Mouse (Mus musculus) ES-Bruce4 (cell line): Measurements from ENCODE around the gene Sh3bgr. TPM values are rescaled to one million over a fixed set of nuclear protein-coding genes. Genes with fewer than 3 reads are reported as not detected.

Experiments used
- H3K27ac ChIP-seq: 2 replicates; pipeline ENCODE4 v1.5.1; 2012; ENCODE audit warnings: low read length, inconsistent platforms; ENCODE audit not compliant: insufficient read depth
- H3K27me3 ChIP-seq: 2 replicates; pipeline ENCODE4 v1.6.1; 2012; ENCODE audit warnings: mild to moderate bottlenecking, low read length, inconsistent platforms; ENCODE audit not compliant: control insufficient read depth, poor library complexity, insufficient read depth, severe bottlenecking
- H3K36me3 ChIP-seq: 2 replicates; pipeline ENCODE4 v1.6.1; 2012; ENCODE audit warnings: inconsistent platforms, mild to moderate bottlenecking, low read length, moderate library complexity; ENCODE audit not compliant: control insufficient read depth, poor library complexity, insufficient read depth, severe bottlenecking
- H3K4me1 ChIP-seq: one replicate; pipeline ENCODE4 v1.8.1; 2011; ENCODE audit warnings: low read length; ENCODE audit not compliant: control insufficient read depth, insufficient read depth
- H3K4me3 ChIP-seq: 2 replicates; pipeline ENCODE4 v1.5.1; 2011; ENCODE audit warnings: low read depth, mild to moderate bottlenecking, low read length
- H3K9ac ChIP-seq: 2 replicates; pipeline ENCODE4 v1.6.1; 2012; ENCODE audit warnings: low read depth, mild to moderate bottlenecking, inconsistent platforms; ENCODE audit not compliant: poor library complexity, severe bottlenecking
- H3K9me3 ChIP-seq: replicated peaks from 2 replicates; pipeline ENCODE4 v1.6.1; 2012; ENCODE audit warnings: mild to moderate bottlenecking, low read length, inconsistent platforms; ENCODE audit not compliant: control insufficient read depth, poor library complexity, insufficient read depth, severe bottlenecking
- CTCF ChIP-seq: IDR thresholded peaks from one replicate; pipeline ENCODE4 v1.8.1; 2011; ENCODE audit warnings: low read depth, low read length
- EP300 ChIP-seq: IDR thresholded peaks from 2 replicates; pipeline ENCODE4 v1.6.1; 2011; ENCODE audit warnings: low read depth, low read length; ENCODE audit not compliant: insufficient read depth
- POLR2A ChIP-seq: IDR thresholded peaks from one replicate; pipeline ENCODE4 v1.8.1; 2011; ENCODE audit warnings: low read length; ENCODE audit not compliant: insufficient read depth
- polyA plus RNA-seq: library from polyadenylated mRNA; stranded (reverse); fragments of >200 nt; gene quantifications from 2 replicates; pipeline ENCODE4 v1.2.4, GENCODE M21; 2011; ENCODE audit warnings: low read depth; ENCODE audit not compliant: missing spikeins, insufficient read depth, insufficient read length

The Sh3bgr gene
- polyA plus RNA-seq, 1 experiment = 1.6 TPM

- Histone ChIP-seq H3K9me3 (no peaks in the 10 kb centered on the region), H3K27me3 (no peaks in the 10 kb centered on the region), H3K4me1 (no peaks in the 10 kb centered on the region), H3K36me3 (peaks cover 2% of the 10 kb centered on the region; the same call in 1 of the 2 replicates), H3K4me3 (peak overlapping the region; percentile 65), H3K27ac (no peak overlapping the region), H3K9ac (peak overlapping the region; percentile 86)
- TF ChIP-seq CTCF (no peak), EP300 (no peak), POLR2A (no peak)
Measured at GRCm38 (mm10) chr16:96158511-96159080, 41.7 kb upstream of the Sh3bgr start.

- TF ChIP-seq POLR2A (no peak), CTCF (no peak), EP300 (no peak)
- no peaks in the 10 kb centered on the region for H3K27me3 ChIP-seq
- H3K36me3 ChIP-seq = no peaks in the 10 kb centered on the region
- peak overlapping the region; percentile 86 for H3K9ac ChIP-seq
- H3K4me3 ChIP-seq = peak overlapping the region; percentile 65
- no peaks in the 10 kb centered on the region for H3K9me3 ChIP-seq
- H3K4me1 ChIP-seq = no peaks in the 10 kb centered on the region
- H3K27ac ChIP-seq = no peak overlapping the region
Measured at GRCm38 (mm10) chr16:96159091-96159731, 41.0 kb upstream of the Sh3bgr start.

GRCm38 (mm10) chr16:96159794-96160346, 40.4 kb upstream of the Sh3bgr start:
- no peaks in the 10 kb centered on the region for H3K4me1 ChIP-seq
- H3K27me3 ChIP-seq = no peaks in the 10 kb centered on the region
- H3K9me3 ChIP-seq = no peaks in the 10 kb centered on the region
- H3K9ac ChIP-seq = peak overlapping the region; percentile 86
- no peak for TF ChIP-seq CTCF
- no peak for TF ChIP-seq EP300
- no peak for TF ChIP-seq POLR2A
- no peak overlapping the region for H3K27ac ChIP-seq
- H3K36me3 ChIP-seq = no peaks in the 10 kb centered on the region
- H3K4me3 ChIP-seq = peak overlapping the region; percentile 65

GRCm38 (mm10) chr16:96160927-96161326, 39.3 kb upstream of the Sh3bgr start:
- Histone ChIP-seq H3K4me1 (no peaks in the 10 kb centered on the region), H3K9me3 (no peaks in the 10 kb centered on the region), H3K9ac (no peak overlapping the region), H3K27me3 (no peaks in the 10 kb centered on the region), H3K27ac (no peak overlapping the region), H3K4me3 (no peak overlapping the region), H3K36me3 (no peaks in the 10 kb centered on the region)
- TF ChIP-seq EP300 (no peak), POLR2A (no peak), CTCF (no peak)

- TF ChIP-seq POLR2A (no peak), EP300 (no peak), CTCF (no peak)
- H3K4me3 ChIP-seq = no peak overlapping the region
- H3K27me3 ChIP-seq = no peaks in the 10 kb centered on the region
- H3K27ac ChIP-seq = no peak overlapping the region
- H3K9ac ChIP-seq = no peak overlapping the region
- H3K9me3 ChIP-seq = no peaks in the 10 kb centered on the region
- H3K4me1 ChIP-seq = no peaks in the 10 kb centered on the region
- no peaks in the 10 kb centered on the region for H3K36me3 ChIP-seq
Measured at GRCm38 (mm10) chr16:96161336-96161735, 38.9 kb upstream of the Sh3bgr start.

- H3K9ac ChIP-seq = no peak overlapping the region
- H3K4me1 ChIP-seq = no peaks in the 10 kb centered on the region
- TF ChIP-seq CTCF (no peak), EP300 (no peak), POLR2A (no peak)
- H3K36me3 ChIP-seq = no peaks in the 10 kb centered on the region
- no peak overlapping the region for H3K27ac ChIP-seq
- no peaks in the 10 kb centered on the region for H3K27me3 ChIP-seq
- H3K9me3 ChIP-seq = no peaks in the 10 kb centered on the region; the same call in 1 of the 2 replicates
- no peak overlapping the region for H3K4me3 ChIP-seq
Measured at GRCm38 (mm10) chr16:96165723-96166264, 34.5 kb upstream of the Sh3bgr start.
